Mouse (Mus musculus): ENCODE measurements at regions not wholly inside any gene's neighbourhood (a gene's known extent, or its start where the extent isn't known, plus 50 kb on each side); places are given as distances from the start of the nearest gene placed in this dataset.

- DNase-seq: peak; percentile 10
Measured at GRCm38 (mm10) chrX:55584758-55585157, 358.1 kb downstream of the Slxl1 start.
